Mouse (Mus musculus): ENCODE results near the gene Tmem151b. TPM values are rescaled to one million over a fixed set of nuclear protein-coding genes. Genes with fewer than 3 reads are reported as not detected.

Tmem151b gene
- total RNA-seq, 2 experiments from 2014 or later, result 0.13 to 0.23 TPM

DNA sequence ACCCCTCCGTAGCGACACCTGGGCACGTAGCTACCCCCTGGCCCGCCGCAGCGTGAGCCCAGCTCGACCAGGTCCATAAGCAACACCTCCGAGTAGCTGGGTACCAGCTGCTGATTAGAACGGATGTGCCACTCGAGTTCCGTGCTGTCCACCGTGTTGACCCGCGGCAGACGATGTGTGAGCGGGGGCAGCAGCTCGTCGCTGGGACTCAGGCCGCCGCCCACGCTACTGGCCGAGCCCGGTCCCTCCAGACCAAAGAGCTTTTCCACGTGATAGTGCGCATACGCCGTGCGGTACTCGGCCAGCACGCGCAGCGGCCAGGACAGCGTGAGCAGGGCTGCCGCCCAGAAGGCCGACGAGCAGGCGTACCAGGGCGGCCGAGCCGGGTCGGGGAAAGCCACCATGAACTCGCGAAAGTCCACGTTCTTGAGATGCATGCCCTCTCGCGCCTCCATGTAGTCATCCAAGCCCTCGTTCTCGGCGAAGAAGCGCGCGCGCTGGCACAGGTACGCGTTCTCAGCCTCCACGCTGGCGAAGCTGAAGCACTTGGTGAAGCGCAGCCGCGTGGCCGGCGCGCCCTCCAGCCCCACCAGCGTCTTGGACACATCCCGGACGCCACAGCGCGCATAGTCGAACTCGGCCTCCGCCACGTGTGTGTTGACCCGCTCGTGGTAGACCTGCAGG, 4.1 kb downstream of the Tmem151b start:
- DNase-seq, result no peak

DNA sequence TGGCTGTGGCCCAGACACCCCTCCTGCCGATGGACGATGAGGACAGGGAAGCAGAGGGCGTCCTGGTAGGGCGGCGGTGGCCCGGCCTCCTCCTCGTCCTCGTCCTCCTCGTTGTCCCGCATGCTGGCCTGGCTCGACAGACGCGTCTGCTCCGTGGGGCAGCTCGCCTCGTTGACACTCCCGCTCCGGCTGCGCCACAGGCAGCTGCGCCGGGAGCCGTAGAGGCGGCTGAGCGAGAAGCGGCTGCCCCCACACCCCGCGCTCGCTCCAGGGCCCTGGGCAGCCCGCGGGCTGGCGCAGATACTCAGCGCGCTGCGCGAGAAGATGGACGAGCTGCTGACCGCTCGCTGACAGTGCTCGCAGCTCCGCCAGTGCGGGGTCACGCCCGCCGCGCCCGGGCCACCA, 4.6 kb downstream of the Tmem151b start:
- DNase-seq, result no peak

DNA sequence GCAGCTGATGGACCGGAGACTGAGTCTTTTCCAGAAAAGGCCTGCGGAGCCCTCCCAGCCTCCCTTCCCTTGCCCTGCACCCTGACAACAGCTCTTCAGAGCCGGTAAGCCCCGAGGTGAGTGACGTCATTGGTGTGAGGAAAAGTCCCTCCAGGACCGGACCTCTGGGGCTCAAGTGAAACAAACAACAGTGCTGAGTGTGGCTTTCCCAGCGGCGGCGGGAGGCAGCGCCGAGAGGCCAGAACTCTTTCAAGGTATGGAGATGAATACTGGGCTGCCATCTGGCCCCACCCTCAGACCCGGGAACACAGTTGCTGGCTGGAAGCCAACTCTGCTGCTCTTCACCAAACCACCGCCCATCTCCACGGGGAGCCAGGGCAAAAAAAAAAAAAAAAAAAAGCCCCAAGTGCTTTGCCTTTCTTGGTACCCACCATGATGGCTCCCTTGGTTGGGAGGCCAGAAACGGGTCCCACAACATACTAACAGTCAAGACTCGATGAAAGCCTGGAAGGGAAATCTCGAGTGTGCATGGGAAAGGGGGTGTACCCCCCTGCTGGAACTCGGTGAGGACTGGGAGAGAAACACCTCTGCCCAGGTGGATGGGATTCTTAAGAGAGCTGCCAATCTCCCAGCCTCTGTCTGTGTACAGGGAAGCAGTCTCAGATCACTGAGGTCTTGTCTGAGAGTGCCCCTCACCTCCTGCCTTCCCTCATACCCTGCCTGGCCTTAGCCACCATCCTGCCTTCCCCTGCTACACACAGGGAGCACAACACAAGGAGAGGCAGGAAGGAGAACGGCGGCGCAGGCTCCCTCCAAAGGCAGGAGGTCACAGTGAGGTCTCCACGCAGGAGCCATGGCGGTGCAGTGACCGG, 5.2 kb downstream of the Tmem151b start:
- no peak for DNase-seq

GRCm38 (mm10) chr17:45543115-45543514, 6.4 kb downstream of the Tmem151b start:
- no peak for DNase-seq

DNA sequence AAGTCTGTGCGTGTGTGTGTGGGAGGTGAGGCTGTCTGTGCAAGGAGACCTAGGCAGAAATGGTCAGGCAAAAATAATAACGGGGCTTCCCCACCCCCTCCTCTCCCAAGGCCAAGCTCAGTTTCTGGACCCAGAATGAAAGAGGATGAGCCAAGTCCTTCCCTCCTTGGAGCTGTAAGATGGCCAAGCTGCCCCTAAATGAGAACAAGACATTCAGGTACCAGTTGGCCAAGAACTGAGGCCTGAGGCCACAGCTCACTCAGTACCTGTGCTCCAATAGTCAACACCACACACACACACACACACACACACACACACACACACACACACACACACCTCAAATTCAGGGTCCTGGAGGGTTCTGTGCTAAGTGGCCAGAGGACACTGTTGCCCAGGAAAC, 6.8 kb downstream of the Tmem151b start:
- no peak for DNase-seq

- DNase-seq, result no peak
Measured at GRCm38 (mm10) chr17:45542129-45542528, 7.3 kb downstream of the Tmem151b start.

DNA sequence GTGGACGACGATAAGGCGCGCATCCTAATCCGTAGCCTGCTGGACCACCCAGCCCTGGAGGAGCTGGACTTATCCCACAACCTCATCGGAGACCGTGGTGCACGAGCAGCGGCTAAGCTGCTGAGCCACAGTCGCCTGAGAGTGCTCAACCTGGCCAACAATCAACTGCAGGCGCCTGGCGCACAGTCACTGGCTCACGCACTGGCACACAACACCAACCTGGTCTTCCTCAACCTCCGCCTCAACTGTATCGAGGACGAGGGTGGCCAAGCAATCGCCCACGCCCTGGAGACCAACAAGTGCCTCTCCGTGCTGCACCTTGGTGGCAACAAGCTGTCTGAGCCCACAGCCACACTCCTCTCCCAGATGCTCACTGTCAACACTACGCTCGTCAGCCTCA, 9.8 kb downstream of the Tmem151b start:
- DNase-seq, result no peak

- DNase-seq, result no peak
Measured at GRCm38 (mm10) chr17:45538394-45538793, 11.1 kb downstream of the Tmem151b start.

- DNase-seq, result peak; percentile 54 to 67
Measured at GRCm38 (mm10) chr17:45536264-45536663, 13.2 kb downstream of the Tmem151b start.

DNA sequence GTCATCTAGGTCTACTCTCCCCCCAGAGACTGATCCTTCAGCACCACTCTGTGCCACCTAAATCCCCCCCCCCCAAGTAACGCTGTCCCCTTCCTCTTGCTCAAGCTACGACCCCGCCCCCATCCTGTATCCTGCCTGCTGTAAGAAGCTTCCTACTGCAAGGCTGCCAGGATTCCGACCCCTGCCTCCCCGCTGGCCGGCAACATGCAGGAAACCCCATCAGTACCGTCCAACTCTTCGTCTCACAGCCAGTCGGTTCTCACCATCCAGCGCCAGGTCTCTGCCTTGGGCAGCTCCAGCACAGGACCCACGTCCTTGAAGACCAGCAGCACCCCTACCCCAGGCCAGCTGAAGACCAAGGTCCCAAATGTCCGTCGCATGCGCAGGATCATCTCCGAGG, 16.6 kb downstream of the Tmem151b start:
- DNase-seq, result no peak

- DNase-seq, result no peak
Measured at GRCm38 (mm10) chr17:45530346-45530782, 19.1 kb downstream of the Tmem151b start.

DNA sequence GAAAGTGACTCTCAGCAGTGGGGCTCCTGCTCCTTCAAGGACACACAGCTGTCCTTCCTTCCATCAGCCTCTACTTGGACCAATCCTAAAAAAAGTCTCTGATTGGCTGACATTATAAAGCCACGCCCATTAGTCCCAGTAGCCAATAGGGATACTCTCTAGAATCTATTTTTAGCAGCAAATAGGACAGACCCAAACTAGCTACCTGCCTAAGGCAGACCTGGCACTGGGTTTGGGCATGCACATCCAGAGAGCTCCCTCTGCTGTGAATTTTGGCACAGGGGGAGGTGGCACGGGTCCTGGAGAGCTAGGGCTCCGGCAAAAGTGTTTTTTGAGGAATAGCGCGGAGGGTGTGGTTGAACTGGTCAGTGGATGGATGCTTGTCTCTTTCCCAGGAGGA, 22.9 kb downstream of the Tmem151b start:
- no peak for DNase-seq

- no peak for DNase-seq
Measured at GRCm38 (mm10) chr17:45524961-45525360, 24.5 kb downstream of the Tmem151b start.

DNA sequence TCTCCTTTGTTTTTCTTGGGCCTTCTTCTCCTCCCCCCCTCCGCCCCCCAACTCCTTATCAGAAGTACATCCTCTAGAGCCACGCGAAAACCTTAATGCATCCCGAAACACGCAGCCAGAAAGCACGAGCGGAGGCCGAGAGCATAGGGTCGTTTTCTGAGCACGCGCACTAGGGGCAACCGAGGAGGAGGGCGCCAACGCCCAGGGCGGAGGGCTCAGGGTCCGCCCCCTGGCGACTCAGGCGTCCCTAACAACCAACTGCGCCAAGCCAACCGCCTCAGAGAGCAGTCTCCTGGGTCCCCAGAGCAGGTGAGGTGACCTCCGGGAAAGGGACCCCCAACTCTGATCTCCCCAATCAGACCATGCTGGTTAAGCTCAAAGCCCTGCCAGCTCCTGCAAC, 26.2 kb downstream of the Tmem151b start, which contains the start of gene Tcte1:
Tcte1 (plus strand) TSS at position 172 of the 400 bp plus-strand sequence.
- DNase-seq, result no peak

DNA sequence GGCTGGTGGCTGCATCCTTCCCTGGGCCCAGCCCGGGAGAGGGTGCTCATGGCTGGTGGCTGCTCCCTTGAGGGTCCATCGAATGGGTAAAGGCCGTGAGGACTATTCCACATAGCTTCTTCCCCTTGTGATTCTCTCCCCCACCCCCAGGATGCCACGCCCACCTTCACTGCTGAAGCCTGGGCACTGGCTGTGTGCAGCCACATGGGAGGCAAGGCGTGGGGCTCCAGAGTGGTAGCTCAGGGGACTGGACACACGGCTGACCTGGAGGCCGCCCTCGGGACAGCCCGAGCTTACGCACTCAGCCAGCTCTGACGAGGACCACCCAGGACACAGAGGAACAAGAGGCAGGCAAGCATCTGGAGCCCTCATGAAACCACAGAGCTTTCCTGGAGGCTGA, 29.3 kb downstream of the Tmem151b start:
- DNase-seq, result no peak

- DNase-seq, result no peak
Measured at GRCm38 (mm10) chr17:45518766-45519475, 30.6 kb downstream of the Tmem151b start.

DNA sequence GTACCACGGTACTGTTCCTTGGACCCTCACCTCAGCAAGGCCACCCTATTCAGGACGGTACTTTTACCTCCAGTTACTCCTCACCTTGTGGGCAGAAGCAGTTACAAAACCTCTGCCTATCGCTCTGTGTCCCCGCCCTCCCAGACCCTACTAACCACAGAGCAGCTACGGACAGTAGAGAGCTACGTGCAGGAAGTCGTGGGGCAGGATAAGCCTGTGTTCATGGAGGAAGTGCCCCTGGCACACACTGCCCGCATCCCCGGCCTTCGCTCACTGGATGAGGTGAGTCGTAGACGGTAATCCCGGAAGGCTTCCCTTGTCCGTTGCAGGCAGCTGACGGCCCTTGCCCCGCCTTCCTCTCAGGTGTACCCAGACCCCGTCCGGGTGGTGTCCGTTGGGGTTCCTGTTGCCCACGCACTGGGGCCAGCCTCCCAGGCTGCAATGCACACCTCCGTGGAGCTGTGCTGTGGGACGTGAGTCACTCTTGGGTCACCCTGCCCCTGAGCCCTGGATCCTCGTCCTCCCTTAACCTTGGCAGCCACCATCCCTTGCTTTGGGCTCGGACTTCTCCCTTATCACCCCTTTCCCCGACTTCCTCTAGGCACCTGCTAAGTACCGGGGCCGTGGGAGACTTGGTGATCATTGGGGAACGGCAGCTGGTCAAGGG, 31.8 kb downstream of the Tmem151b start:
- no peak for DNase-seq

DNA sequence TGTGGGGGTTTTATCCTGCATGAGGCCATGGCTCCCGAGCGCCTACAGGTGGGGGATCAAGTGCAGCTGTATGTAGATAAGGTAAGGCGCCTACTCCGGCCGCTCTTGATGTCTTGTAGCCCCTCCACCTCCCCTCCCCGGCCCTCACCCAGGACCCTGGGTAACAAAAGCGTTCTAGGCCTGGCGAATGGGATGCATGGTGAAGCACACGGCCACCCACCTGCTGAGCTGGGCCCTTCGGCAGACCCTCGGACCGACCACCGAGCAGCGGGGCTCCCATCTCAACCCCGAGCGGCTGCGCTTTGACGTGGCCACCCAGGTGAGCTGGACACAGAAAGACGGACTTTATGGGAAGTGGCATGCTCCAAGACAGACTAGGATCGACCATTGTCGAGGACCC, 32.3 kb downstream of the Tmem151b start:
- no peak for DNase-seq

DNA sequence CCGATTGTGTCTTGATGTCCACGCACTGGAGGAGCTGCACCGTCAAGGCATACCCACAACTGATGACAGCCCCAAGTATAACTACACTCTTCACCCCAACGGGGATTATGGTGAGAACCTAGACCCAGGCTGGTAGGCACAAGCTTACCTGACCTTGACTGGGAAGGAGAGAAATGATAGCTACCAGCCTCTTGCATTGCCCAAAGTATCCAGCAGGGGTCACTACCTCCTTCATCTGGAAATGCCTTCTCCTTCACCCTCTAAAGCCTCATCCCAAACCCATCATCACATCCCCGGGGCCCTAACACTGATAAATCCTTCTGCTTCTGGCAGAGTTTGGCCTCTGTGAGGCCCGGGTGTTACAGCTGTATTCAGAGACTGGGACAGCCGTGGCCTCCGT, 33.0 kb downstream of the Tmem151b start:
- peak; percentile 73 to 78 for DNase-seq

- no peak for DNase-seq
Measured at GRCm38 (mm10) chr17:45515806-45516205, 33.7 kb downstream of the Tmem151b start.

GRCm38 (mm10) chr17:45515204-45515726, 34.2 kb downstream of the Tmem151b start:
- no peak for DNase-seq

- no peak for DNase-seq
Measured at GRCm38 (mm10) chr17:45511757-45512156, 37.7 kb downstream of the Tmem151b start.

All from adrenal gland, postnatal 36 days (tissue).